Mouse (Mus musculus) liver, embryonic 14.5 days (tissue): ENCODE results near the gene Alkbh2. TPM values are rescaled to one million over a fixed set of nuclear protein-coding genes. Genes with fewer than 3 reads are reported as not detected.

ENCODE experiments used
- ATAC-seq: fragments of 200-750 bp; cut with Nextera tagmentation; 2 replicates; pipeline ENCODE4 v1.8.0; 2017; ENCODE audit warnings: moderate number of reproducible peaks, mild to moderate bottlenecking, moderate library complexity; ENCODE audit not compliant: insufficient read depth
- DNase-seq, 3 experiments: peaks; one replicate each; pipeline ENCODE4 v3.0.0-alpha.2; 2012 to 2013; ENCODE audit warnings: low read depth in 3 of 3, low spot score in 3 of 3
- H3K27ac ChIP-seq: fragments of 300-500 bp; sonication (generic); 2 replicates; pipeline ENCODE4 v1.5.1; 2014; ENCODE audit warnings: moderate library complexity, mild to moderate bottlenecking, control low read depth, inconsistent platforms
- H3K27me3 ChIP-seq: fragments of 300-500 bp; sonication (generic); 2 replicates; pipeline ENCODE4 v1.6.1; 2014; ENCODE audit warnings: mild to moderate bottlenecking, low read length, moderate library complexity; ENCODE audit not compliant: control insufficient read depth, insufficient read depth
- H3K36me3 ChIP-seq: fragments of 300-500 bp; sonication (generic); replicated peaks from 2 replicates; pipeline ENCODE4 v1.6.1; 2014; ENCODE audit warnings: low read depth; ENCODE audit not compliant: control insufficient read depth, insufficient read depth
- H3K4me1 ChIP-seq, 2 experiments: fragments of 200-500 bp in 1 of 2; fragments of 300-500 bp in 1 of 2; sonication (generic) in 1 of 2; replicated peaks; 2 replicates each; pipeline ENCODE4 v1.6.1; 2012 to 2014; ENCODE audit warnings: antibody characterized with exemption in 1 of 2, inconsistent platforms in 1 of 2, low read length in 1 of 2; ENCODE audit not compliant: control insufficient read depth in 2 of 2, insufficient read depth in 2 of 2
- H3K4me2 ChIP-seq: fragments of 300-500 bp; sonication (generic); 2 replicates; pipeline ENCODE4 v1.6.1; 2014; ENCODE audit warnings: low read depth, mild to moderate bottlenecking, control low read depth, moderate library complexity
- H3K4me3 ChIP-seq, 2 experiments: fragments of 200-500 bp in 1 of 2; fragments of 300-500 bp in 1 of 2; sonication (generic) in 1 of 2; 2 replicates each; pipeline ENCODE4 v1.5.1; 2012 to 2014; ENCODE audit warnings: low read depth in 2 of 2, low read length in 2 of 2, mild to moderate bottlenecking in 2 of 2, control low read depth in 1 of 2, inconsistent platforms in 1 of 2, moderate library complexity in 1 of 2; ENCODE audit not compliant: insufficient read depth in 1 of 2
- H3K9ac ChIP-seq: fragments of 300-500 bp; sonication (generic); replicated peaks from 2 replicates; pipeline ENCODE4 v1.6.1; 2014; ENCODE audit warnings: mild to moderate bottlenecking, control low read depth, moderate library complexity
- H3K9me3 ChIP-seq: fragments of 300-500 bp; sonication (generic); 2 replicates; pipeline ENCODE4 v1.6.1; 2016; ENCODE audit warnings: low read length, mixed read lengths; ENCODE audit not compliant: control insufficient read depth
- CTCF ChIP-seq: IDR thresholded peaks from 2 replicates; pipeline ENCODE4 v1.5.1; 2016; ENCODE audit warnings: antibody characterized with exemption, low read depth, control low read depth
- EP300 ChIP-seq: IDR thresholded peaks from 2 replicates; pipeline ENCODE4 v1.6.1; 2016; ENCODE audit warnings: antibody characterized with exemption, low read depth
- WGBS: fragments of 180-500 bp; shearing (Covaris S2); extraction: QIAGEN DNeasy Blood & Tissue Kit; methylation state at CpG from one replicate; pipeline ENCODE4 v1.1.7; 2014; ENCODE audit not compliant: insufficient replicate concordance; 5-methylcytosine and 5-hydroxymethylcytosine counted together
- polyA plus RNA-seq, 2 experiments: library from polyadenylated mRNA; depleted of rRNA in 1 of 2; stranded (reverse) in 1 of 2; unstranded in 1 of 2; fragments of >200 nt; fragmentation: Nextera tagmentation in 1 of 2; extraction: Ambion mirVana in 1 of 2; gene quantifications; 2 replicates each; pipeline versions ENCODE4 v1.2.1 to v1.2.3; 2012 to 2014

Alkbh2 gene
- polyA plus RNA-seq, 2 experiments = 3.9 to 5.7 TPM

DNA sequence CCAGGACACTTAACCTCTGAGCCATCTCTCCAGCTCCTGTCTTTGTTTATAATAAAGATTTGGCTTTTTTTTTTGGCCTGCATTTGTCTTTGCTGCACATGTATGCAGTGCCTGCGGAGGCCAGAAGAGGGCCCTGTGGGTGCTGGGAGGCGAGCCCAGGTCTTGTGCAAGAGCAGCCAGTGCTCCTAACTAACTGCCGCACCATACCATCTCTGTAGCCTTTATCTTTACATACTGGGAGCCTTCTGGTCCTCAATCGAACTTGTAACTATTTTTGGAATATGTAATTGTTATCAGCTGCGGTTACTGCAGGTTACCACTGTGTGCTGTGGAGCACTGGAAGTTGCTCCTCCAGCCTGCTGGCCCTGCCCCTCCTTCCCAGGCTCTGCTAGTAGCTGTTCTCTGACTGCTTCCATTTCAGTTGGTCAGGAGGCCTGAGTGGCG, 6.1 kb upstream of the Alkbh2 start:
- H3K36me3 ChIP-seq = peaks cover 9% of the 10 kb centered on the region

DNA sequence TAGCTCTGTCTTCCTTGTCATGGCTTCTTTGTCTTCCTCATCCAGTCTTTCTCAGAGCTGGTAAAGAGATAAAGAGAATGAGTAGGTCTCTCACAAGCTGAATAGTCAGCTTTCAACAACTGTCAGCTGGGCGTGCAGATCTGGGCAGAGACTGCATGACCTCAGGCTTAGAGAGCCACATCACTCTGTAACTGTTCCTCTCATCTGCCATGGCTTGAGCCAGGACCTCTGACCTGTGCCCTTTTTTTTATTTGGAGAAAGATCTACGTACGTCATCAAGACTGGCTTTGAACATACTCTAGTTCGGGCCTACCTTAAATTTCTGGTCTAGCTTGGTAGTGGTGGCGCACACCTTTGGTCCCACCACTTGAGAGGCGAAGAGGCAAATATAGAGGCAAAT, 4.8 kb upstream of the Alkbh2 start:
- Histone ChIP-seq H3K9ac (no peak overlapping the region), H3K4me3 (no peak overlapping the region), H3K27me3 (no peaks in the 10 kb centered on the region), H3K4me1 (peaks cover 9 to 23% of the 10 kb centered on the region in 2 experiments), H3K36me3 (peaks cover 9% of the 10 kb centered on the region), H3K4me2 (no peak overlapping the region), H3K27ac (no peak overlapping the region), H3K9me3 (no peaks in the 10 kb centered on the region)
- 77% methylated on average over 6 of the region's 6 CpGs for WGBS
- DNase-seq = no peak
- TF ChIP-seq EP300 = no peak
- TF ChIP-seq CTCF = no peak
- ATAC-seq = no peak

More for the DNA sequence above, 6.1 kb upstream of the Alkbh2 start:
- no peaks in the 10 kb centered on the region for H3K27me3 ChIP-seq
- peaks cover 9 to 23% of the 10 kb centered on the region in 2 experiments for H3K4me1 ChIP-seq
- peak; percentile 31 for ATAC-seq
- TF ChIP-seq CTCF (peak; percentile 84), EP300 (peak; percentile 66)
- H3K4me3 ChIP-seq = no peak overlapping the region
- no peaks in the 10 kb centered on the region for H3K9me3 ChIP-seq
- H3K27ac ChIP-seq = no peak overlapping the region
- peak overlapping the region; percentile 14; the same call in 1 of the 2 replicates for H3K4me2 ChIP-seq
- peak in 2 of 3 experiments; percentile 53 to 58 for DNase-seq
- WGBS = 10% methylated on average over 6 of the region's 6 CpGs
- H3K9ac ChIP-seq = no peak overlapping the region

DNA sequence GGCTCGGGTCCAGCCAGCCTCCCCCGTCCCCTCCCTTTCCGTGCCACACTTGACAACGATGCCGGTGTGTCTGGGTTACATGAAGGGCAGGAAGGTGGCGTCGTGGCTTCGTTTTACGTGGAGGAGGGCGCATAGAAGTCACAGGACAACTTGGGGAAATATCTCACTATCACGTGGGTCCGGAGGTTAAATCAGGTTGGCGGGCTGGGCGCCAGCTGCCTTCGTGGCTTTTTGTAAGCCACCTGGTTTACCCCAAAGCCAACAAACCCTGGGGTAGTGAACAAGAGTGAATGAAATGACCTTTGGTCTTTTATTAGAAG, 3.5 kb upstream of the Alkbh2 start:
- H3K4me2 ChIP-seq = peak overlapping the region; percentile 82
- DNase-seq (peak in 1 of 3 experiments; percentile 49), ATAC-seq (no peak)
- peaks cover 13 to 27% of the 10 kb centered on the region in 2 experiments for H3K4me1 ChIP-seq
- no peaks in the 10 kb centered on the region for H3K27me3 ChIP-seq
- no peaks in the 10 kb centered on the region for H3K9me3 ChIP-seq
- peaks cover 6% of the 10 kb centered on the region for H3K36me3 ChIP-seq
- H3K9ac ChIP-seq = peak overlapping the region; percentile 44
- H3K27ac ChIP-seq = no peak overlapping the region
- WGBS = under 1% methylated on average over 15 of the region's 15 CpGs
- no peak for TF ChIP-seq EP300
- no peak for TF ChIP-seq CTCF
- peak overlapping the region; percentile 64 to 65 for H3K4me3 ChIP-seq

DNA sequence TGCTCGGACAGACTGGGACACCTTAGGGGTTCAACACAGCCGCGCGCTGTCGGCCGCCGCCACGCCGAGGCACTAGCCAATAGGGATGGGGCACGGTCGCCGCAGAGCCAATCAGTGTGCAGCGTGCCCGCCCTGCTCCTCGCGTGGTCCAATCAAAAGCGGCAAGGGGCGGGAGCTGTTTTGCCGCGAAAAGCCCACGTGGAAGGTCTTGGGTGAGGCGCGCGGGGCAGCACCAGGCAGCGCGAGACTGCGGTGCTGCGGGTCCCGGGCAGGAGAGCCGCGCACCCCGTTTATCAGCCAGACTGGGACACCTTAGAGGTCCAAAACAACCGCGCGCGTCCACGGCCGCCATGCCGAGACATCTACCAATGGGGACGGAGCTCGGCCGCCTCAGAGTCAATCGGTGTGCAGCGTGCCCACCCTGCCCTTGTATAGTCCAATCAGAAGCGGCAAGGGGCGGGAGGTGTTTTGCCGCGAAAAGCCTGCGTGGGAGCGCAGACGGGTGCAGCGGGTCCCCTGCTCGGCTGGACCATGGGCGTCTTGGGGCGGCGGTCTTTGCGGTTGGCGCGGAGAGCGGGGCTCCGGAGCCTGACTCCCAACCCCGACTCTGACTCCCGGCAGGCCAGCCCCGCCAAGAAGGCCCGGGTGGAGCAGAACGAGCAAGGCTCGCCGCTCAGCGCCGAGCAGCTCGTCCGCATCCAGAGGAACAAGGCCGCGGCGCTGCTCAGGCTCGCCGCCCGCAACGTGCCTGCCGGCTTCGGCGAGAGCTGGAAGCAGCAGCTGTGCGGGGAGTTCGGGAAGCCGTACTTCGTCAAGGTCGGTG, 2.9 kb upstream of the Alkbh2 start:
- Histone ChIP-seq H3K4me3 (peak overlapping the region; percentile 64 to 65), H3K36me3 (no peaks in the 10 kb centered on the region), H3K4me1 (peaks cover 18 to 28% of the 10 kb centered on the region in 2 experiments), H3K27me3 (no peaks in the 10 kb centered on the region), H3K9me3 (no peaks in the 10 kb centered on the region), H3K27ac (no peak overlapping the region), H3K9ac (peak overlapping the region; percentile 44), H3K4me2 (peak overlapping the region; percentile 82)
- TF ChIP-seq CTCF = no peak
- peak; percentile 65 for TF ChIP-seq EP300
- WGBS = under 1% methylated on average over 86 of the region's 87 CpGs
- DNase-seq = peak; percentile 78
- peak; percentile 93 for ATAC-seq

DNA sequence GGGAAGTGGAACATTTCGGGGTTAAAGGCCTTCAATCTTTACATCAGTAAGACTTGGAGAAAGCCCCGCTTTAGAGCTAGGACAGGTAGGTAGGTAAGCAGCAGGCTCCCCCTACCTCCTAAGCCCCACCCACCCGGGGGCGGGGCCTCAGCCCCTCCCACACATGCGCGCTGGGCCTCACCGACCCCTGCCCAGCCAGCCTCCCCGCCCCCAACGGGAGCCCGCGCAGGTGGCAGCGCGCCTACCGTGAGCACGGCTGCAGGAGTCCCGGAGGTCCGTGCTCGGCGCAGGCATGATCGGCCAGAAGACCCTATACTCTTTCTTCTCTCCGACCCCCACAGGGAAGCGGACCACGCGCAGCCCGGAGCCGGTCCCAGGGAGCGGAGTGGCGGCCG, 2.2 kb upstream of the Alkbh2 start, which contains the start of gene Ung:
TSS of gene Ung (plus strand) at position 176 of the 395 bp plus-strand sequence.
- Histone ChIP-seq H3K36me3 (no peaks in the 10 kb centered on the region), H3K4me1 (peaks cover 18 to 28% of the 10 kb centered on the region in 2 experiments), H3K4me2 (peak within 1 kb of the TSS; percentile 82), H3K27me3 (no peaks in the 10 kb centered on the region), H3K4me3 (peak within 1 kb of the TSS; percentile 64 to 65), H3K27ac (no peak within 1 kb of the TSS), H3K9ac (peak within 1 kb of the TSS; percentile 44), H3K9me3 (no peaks in the 10 kb centered on the region)
- WGBS = 3% methylated on average over 29 of the region's 29 CpGs
- ATAC-seq (peak; percentile 22; the same call in 1 of the 2 replicates), DNase-seq (peak in 1 of 3 experiments; percentile 26)
- TF ChIP-seq CTCF (no peak), EP300 (no peak)
